Mouse (Mus musculus) small intestine, adult 2 months (tissue): ENCODE measurements at regions not wholly inside any gene's neighbourhood (a gene's known extent, or its start where the extent isn't known, plus 50 kb on each side); places are given as distances from the start of the nearest gene placed in this dataset.

Experiments used
- H3K27ac ChIP-seq: fragments of 200-500 bp; 2 replicates; pipeline ENCODE4 v1.5.1; 2012; ENCODE audit warnings: low read depth, low read length, control low read depth, inconsistent platforms; ENCODE audit not compliant: insufficient read depth
- H3K27me3 ChIP-seq: fragments of 200-500 bp; 2 replicates; pipeline ENCODE4 v1.6.1; 2012; ENCODE audit warnings: mild to moderate bottlenecking, moderate library complexity, low read length, inconsistent platforms; ENCODE audit not compliant: control insufficient read depth, insufficient read depth
- H3K36me3 ChIP-seq: fragments of 200-500 bp; 2 replicates; pipeline ENCODE4 v1.6.1; 2012; ENCODE audit warnings: mild to moderate bottlenecking, low read length, control low read depth, inconsistent platforms; ENCODE audit not compliant: control insufficient read depth, insufficient read depth
- H3K4me1 ChIP-seq: fragments of 200-500 bp; 2 replicates; pipeline ENCODE4 v1.6.1; 2012; ENCODE audit warnings: low read length, inconsistent platforms, mixed read lengths; ENCODE audit not compliant: control insufficient read depth, insufficient read depth, insufficient read length
- H3K4me3 ChIP-seq: fragments of 200-500 bp; 2 replicates; pipeline ENCODE4 v1.5.1; 2012; ENCODE audit warnings: low read depth, mild to moderate bottlenecking, control low read depth, inconsistent platforms, low read length, moderate library complexity
- CTCF ChIP-seq: fragments of 200-500 bp; IDR thresholded peaks from 2 replicates; pipeline ENCODE4 v1.5.1; 2012; ENCODE audit warnings: low read depth, mild to moderate bottlenecking, control low read depth, inconsistent platforms, low read length, moderate library complexity, mixed read lengths; ENCODE audit not compliant: insufficient replicate concordance, insufficient read length; ENCODE audit errors: extremely low read depth
- POLR2A ChIP-seq: fragments of 200-500 bp; IDR thresholded peaks from 2 replicates; pipeline ENCODE4 v1.6.1; 2012; ENCODE audit warnings: low read depth, mild to moderate bottlenecking, control low read depth, inconsistent platforms, low read length, moderate library complexity
- WGBS: fragments of 180-500 bp; shearing (Covaris S2); methylation state at CpG from one replicate; pipeline ENCODE4 v1.1.7; 2018; 5-methylcytosine and 5-hydroxymethylcytosine counted together

DNA sequence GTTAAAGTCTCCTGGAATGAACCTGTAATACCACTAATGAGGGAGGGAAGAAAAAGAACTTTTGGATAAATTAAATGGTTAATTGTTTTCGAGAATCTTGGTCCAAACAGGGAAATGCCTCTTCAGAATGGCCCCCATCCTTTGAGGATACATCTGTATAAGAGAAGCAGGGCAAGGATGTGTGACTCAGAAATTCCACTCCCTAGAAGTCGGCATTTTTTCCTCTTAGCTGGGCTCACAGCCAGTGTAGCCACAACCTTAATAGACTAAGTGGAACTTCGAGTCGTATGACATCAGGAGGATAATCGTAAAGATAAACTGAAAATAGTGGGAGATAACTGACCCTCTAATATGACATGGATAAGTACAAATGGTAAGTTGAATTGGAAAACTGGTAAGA lies 56.1 kb upstream of the Cav2 start:
- no peaks in the 10 kb centered on the region for H3K4me1 ChIP-seq
- H3K36me3 ChIP-seq = no peaks in the 10 kb centered on the region
- TF ChIP-seq POLR2A (no peak), CTCF (no peak)
- no peak overlapping the region for H3K4me3 ChIP-seq
- H3K27ac ChIP-seq = no peak overlapping the region
- H3K27me3 ChIP-seq = no peaks in the 10 kb centered on the region
- 50% methylated on average over 5 of the region's 5 CpGs for WGBS

DNA sequence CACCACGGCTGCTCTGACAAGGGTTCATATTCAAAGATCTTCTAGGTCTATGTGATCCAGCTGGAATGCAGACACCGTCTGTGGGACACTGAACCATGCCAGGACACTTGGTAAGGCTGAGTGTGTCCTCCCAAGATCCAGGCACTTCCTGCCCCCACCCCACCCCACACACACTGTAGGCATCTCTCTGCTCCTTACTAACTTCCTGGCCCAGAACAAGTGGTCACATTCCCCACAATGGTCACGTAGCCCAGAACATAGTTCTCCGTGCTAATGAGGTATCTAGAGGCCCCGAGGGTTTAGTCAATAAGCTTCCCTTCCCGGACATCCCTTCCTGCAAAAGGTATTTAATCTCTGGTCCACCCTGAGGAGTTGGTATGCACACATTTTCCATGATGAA lies 54.5 kb upstream of the Cav2 start:
- no peak for TF ChIP-seq POLR2A
- H3K4me1 ChIP-seq = no peaks in the 10 kb centered on the region
- H3K36me3 ChIP-seq = no peaks in the 10 kb centered on the region
- H3K4me3 ChIP-seq = no peak overlapping the region
- no peak overlapping the region for H3K27ac ChIP-seq
- H3K27me3 ChIP-seq = no peaks in the 10 kb centered on the region
- WGBS = 78% methylated on average over 6 of the region's 6 CpGs
